Mouse (Mus musculus): Measurements from ENCODE around the gene Cxcl10. TPM values are rescaled to one million over a fixed set of nuclear protein-coding genes. Genes with fewer than 3 reads are reported as not detected.
"Not testable (repeated sequence)": the region's sequence is repeated elsewhere in the genome, so short reads cannot be mapped to it uniquely, and the experiment has no call there.

Gene Cxcl10
- total RNA-seq, 2 experiments from 2014 or later: not detected

DNA sequence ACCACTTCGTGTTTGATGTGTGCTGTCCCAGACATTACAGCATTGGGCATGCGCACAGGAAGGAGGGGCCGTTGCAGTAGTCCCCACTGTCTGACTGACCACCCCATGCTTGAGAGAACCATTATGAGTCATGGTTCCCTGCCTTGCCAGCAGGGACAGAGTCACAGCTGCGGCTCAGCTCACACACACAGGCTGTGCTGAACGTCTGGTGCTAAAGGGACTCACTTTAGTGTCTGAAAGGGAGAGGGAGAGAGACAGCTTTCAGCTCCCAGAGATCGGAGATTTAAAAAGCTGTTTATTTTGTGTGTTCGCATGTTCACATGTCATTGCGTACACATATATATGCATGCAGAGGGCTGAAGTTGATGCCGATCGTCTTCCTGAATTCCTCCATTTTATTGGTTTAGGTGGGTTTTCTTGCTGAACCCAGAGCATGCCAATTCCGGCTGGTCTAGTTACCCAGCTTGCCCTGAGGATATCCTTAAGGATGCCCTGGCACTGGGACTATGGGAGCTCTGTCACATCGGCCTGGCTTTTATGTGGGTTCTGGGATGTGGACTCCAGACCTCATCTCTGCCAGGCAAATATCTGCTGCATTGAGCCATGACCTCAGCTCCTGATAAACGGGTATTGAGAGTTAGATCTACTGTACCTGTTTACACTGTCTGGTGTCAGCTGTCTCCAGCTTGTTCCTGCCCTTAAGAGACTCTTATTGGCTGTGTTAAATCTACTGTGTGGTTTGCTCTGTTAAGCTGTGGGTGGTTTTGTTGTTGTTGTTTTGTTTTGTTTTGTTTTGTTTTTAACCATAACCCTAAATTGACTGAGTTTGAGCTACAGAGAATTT is 20.7 kb upstream of the Cxcl10 start:
- DNase-seq (ENCODE audit: low spot score in 2 of 2): peak; percentile 38 to 66

GRCm38 (mm10) chr5:92368392-92368791 is 19.7 kb upstream of the Cxcl10 start:
- no peak for DNase-seq (ENCODE audit: low spot score in 2 of 2)

DNA sequence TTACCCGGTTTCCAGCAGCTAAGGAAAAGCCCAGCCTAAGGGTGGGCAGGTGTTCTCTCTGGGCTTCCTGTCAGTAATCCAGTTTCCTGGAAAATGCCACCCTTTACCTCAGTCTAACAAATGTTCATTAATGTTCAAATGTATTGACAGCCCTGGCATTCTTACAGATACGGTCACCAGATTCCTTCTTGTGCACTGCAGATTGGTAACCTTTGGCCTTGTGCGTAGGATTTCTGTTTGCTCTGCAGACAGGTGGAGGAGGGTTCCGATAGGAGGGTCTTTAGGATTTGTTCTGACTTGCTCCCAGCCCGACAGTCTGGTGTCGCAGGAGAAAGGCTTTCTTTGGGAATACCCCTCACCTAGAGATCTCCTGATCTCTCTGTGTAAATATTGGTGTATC is 17.9 kb upstream of the Cxcl10 start:
- no peak for DNase-seq (ENCODE audit: low spot score in 2 of 2)

DNA sequence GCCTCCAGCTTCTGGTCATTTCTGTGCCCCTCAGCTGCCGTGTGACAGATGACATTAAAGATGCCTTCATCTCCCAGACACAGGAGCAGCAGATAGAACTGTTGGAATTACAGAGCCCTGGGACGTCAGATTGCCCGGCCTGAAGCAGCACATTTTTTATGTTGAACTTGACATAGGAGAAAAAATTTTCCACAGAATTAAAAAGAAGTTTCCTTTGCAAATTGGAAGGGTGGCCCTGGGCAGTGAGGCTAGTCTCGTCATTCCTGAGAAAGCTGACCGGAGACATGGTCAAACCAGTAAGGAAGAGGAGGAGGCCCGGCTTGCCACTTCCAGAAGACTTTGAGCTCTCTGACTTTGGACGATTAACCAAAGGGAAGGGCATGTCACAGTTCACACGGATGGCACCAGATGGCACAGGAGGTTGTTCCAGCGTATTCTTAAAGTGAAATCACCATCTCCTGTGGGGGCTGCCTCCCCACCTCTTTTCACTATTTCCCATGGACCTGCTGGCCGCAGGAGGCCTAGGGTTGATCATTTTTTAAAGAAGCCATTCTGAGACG is 16.5 kb upstream of the Cxcl10 start:
- DNase-seq (ENCODE audit: low spot score in 2 of 2): no peak

DNA sequence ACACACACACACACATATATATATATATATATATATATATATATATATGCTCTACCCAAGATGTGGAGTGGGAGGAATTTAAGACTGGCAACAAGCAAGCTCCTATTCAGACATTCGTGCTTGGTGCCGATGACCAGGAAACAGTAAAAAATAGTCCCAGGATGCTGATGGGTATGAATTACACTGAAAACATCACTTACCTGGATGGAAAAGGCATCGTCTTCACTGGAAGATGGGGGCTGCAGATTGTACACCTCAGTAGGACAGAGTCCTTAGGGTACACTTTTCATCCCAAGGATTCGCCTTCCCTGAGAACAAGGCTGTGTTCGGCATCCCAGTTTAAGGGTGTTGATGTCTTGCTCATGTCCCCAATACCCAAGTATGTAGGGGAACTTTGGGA is 15.3 kb upstream of the Cxcl10 start:
- DNase-seq (ENCODE audit: low spot score in 2 of 2): no peak

- no peak for DNase-seq (ENCODE audit: low spot score in 2 of 2)
Measured at GRCm38 (mm10) chr5:92363179-92363578, 14.5 kb upstream of the Cxcl10 start.

DNA sequence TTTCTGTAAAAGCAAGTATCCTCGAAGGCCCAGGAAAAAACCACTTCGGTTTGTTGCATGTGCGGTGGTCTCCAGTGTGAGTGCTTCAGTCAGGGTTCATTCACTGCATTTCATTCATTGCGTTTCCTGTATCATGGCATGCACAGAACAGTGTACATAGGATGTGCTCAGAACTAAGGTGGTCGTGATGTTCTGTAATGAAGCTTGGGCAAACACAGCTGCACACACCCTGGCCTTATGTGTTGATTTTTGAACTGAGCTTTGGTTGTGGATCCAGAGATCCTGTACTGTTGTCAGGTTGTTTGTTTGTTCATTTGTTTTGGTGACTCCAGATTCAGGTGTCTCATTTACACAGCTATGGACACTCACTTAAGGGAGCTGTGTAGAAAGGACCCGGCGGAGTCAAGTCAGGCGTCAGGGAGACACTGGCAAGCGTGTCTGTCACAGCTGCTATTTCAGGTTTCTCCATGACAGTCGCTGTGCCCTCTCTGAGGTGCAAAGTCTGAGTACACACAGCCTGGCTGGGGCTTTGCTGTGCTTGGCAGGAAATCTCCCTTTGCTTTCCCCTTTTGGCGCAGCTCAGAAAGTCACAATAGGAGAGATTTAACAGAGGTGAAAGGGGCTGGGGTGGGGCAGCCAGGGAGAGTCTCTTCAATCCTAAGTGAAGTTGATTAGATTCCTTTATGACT is 10.2 kb upstream of the Cxcl10 start:
- no peak for DNase-seq (ENCODE audit: low spot score in 2 of 2)

GRCm38 (mm10) chr5:92358033-92358432 is 9.3 kb upstream of the Cxcl10 start:
- no peak for DNase-seq (ENCODE audit: low spot score in 2 of 2)

- no peak for DNase-seq (ENCODE audit: low spot score in 2 of 2)
Measured at GRCm38 (mm10) chr5:92353517-92353916, 4.8 kb upstream of the Cxcl10 start.

GRCm38 (mm10) chr5:92352716-92353115 is 4.0 kb upstream of the Cxcl10 start:
- not testable (repeated sequence) for DNase-seq (ENCODE audit: low spot score in 2 of 2)

- DNase-seq (ENCODE audit: low spot score in 2 of 2): no peak
Measured at GRCm38 (mm10) chr5:92349731-92350130, 1.0 kb upstream of the Cxcl10 start.

DNA sequence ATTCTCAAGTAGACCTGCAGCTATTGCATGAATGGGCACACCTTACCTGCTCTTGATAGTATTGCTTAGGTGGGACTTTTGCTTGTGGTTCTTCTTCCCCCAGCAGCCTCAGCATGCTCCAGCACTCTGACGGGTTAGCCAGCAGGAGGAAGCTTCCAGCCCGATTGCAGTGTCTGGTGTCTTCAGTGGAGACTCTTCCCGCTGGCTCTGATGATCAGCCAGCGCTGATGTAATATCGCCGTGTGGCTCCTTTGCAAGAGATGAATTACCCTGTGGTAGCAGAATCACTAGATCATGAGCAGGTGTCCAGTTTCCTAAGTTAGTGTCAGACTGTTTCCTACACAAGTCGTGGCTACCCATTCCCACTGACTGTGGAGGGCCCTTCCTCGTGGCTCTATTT is 3.7 kb downstream of the Cxcl10 start:
- no peak for DNase-seq (ENCODE audit: low spot score in 2 of 2)

GRCm38 (mm10) chr5:92340606-92341005 is 8.1 kb downstream of the Cxcl10 start:
- no peak for DNase-seq (ENCODE audit: low spot score in 2 of 2)

GRCm38 (mm10) chr5:92336743-92337142 is 11.9 kb downstream of the Cxcl10 start:
- DNase-seq (ENCODE audit: low spot score in 2 of 2): no peak

DNA sequence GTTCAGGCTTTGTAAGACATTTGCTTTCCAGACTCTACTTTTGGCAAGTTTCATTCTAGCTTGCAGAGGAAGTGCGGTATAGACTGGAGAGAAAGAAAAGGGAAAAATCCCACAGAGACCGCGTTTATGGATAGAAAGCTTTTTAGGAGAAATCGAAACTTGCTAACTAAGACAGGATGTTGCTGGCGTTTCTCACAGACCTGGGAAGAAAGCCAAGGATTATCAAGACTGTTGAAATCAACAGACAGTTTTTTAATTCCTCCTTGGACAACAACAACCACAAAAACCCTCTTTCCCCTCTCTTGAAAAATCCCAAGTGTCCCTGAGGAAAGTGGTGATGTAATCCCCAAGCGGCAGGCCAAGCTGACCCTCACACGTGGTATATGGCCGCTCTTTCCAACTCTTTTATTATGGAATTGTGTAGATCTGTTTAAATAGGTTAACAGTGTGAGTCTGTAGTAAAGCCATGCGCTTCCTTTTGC is 16.3 kb downstream of the Cxcl10 start:
- peak in 1 of 2 experiments; percentile 14 for DNase-seq (ENCODE audit: low spot score in 2 of 2)

DNA sequence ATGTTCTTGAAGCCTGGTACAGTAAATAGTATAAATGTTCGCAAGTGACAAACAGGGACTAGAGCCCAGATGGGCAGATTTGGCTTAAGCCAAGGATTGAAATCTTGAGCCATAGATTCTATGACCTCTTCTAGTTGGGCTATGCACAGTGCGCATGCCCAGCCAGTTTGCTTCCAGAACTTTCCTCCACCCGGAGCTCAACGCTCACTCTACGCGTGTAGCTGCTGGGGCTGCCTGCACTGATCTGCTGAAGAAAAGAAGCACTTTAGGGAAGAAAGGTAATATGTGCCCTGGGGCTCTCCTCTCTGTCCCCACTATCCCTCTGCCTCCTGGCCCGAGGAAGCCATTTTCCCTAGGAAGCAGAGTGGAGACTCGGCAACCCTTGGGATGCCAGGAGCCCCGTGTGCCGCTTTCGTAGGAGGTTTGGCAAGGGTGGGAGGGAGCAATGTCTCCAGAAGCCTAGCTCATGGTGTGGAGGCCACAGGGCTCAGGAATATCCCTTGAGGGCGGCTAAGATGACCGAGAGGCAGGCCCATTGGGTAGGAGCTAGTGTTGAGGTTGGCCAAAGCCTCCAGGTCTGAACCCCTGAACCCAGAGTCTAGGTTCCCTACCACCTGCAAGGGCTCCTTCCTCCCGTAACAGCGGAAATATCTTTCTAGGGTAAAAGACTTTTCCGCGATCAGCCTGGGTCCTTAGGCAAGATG is 16.9 kb downstream of the Cxcl10 start, which contains the start of gene Art3:
TSS of gene Art3 (plus strand) at position 193 of the 704 bp plus-strand sequence.
- no peak for DNase-seq (ENCODE audit: low spot score in 2 of 2)

- DNase-seq (ENCODE audit: low spot score in 2 of 2): no peak
Measured at GRCm38 (mm10) chr5:92331122-92331521, 17.6 kb downstream of the Cxcl10 start.

DNA sequence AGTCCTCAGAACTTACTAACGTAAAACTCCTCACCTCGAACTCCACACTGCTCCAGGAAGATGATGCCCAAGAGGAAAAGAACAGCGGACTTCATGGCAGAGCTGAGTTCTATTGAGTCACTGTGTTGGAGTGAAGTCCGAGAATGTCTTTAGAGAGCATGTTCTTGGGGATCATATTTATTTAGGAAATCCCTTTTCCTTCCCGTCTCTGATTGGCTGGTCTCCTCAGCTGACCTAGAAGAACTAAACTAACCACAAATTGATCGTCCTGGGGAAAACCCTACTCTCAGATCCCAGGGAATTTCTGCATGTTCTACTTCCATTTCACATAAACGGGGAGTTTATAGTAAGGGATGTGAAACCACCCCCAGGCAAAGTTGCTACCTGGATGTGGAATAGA is 20.8 kb downstream of the Cxcl10 start, which contains the start of gene Cxcl9:
TSS of gene Cxcl9 (minus strand) at position 151 of the 400 bp plus-strand sequence.
- no peak for DNase-seq (ENCODE audit: low spot score in 2 of 2)

DNA sequence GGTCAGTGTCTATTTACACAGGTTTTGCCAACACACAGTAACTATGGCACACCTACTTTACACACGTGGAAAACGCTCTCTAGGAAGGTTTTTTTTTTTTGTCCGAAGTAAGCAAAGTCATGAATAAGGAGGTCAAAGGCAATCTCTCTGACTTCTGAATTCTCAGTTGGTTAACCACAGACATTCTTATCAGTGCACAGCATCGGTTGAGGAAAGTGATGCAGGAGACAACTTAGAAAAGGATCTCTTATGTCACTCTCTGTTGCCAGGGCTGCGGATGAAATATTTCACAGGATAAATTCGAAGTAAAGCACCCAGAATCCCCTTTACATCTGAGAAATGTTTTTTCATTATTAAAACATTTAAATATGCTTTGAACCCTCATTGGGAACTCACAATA is 21.3 kb downstream of the Cxcl10 start:
- no peak for DNase-seq (ENCODE audit: low spot score in 2 of 2)

DNA sequence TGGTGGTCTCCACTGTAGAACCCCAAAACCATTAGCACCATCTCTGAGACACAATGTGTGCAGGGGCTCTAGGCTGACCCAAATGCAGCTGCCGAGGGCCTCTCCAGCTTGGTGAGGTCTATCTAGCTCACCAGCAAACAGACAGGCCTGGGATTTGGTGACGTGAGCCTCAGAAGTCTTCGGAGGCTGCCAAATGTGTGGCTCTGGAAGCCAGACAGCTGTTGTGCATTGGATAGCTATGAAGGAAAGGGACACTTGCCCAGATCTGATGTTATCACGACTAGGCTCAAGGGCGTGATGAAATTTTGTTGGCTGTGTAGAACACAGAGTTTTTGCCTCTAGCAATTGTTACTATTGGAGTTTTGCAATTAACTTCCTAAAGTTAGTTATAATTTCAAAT is 25.4 kb downstream of the Cxcl10 start:
- no peak for DNase-seq (ENCODE audit: low spot score in 2 of 2)

GRCm38 (mm10) chr5:92322612-92323011 is 26.1 kb downstream of the Cxcl10 start:
- no peak for DNase-seq (ENCODE audit: low spot score in 2 of 2)

Measured in layer of hippocampus, adult 18-20 months (tissue).